Mouse (Mus musculus) adrenal gland, postnatal 0 days (tissue): ENCODE measurements around the gene Glb1. TPM values are rescaled to one million over a fixed set of nuclear protein-coding genes. Genes with fewer than 3 reads are reported as not detected.

Experiments
- polyA plus RNA-seq: library from polyadenylated mRNA; unstranded; fragments of >200 nt; fragmentation: Nextera tagmentation; extraction: Ambion mirVana; gene quantifications from 2 replicates; pipeline ENCODE4 v1.2.1, GENCODE M21; 2015

The Glb1 gene
- 25.6 and 47.0 TPM in 2 replicates for polyA plus RNA-seq

GRCm38 (mm10) chr9:114400949-114401684, at the start of gene Glb1, which contains the start of gene Tmppe:
Gene Glb1, plus strand, starts transcription at chr9:114401076.
Gene Tmppe, plus strand, starts transcription at chr9:114401105.

DNA sequence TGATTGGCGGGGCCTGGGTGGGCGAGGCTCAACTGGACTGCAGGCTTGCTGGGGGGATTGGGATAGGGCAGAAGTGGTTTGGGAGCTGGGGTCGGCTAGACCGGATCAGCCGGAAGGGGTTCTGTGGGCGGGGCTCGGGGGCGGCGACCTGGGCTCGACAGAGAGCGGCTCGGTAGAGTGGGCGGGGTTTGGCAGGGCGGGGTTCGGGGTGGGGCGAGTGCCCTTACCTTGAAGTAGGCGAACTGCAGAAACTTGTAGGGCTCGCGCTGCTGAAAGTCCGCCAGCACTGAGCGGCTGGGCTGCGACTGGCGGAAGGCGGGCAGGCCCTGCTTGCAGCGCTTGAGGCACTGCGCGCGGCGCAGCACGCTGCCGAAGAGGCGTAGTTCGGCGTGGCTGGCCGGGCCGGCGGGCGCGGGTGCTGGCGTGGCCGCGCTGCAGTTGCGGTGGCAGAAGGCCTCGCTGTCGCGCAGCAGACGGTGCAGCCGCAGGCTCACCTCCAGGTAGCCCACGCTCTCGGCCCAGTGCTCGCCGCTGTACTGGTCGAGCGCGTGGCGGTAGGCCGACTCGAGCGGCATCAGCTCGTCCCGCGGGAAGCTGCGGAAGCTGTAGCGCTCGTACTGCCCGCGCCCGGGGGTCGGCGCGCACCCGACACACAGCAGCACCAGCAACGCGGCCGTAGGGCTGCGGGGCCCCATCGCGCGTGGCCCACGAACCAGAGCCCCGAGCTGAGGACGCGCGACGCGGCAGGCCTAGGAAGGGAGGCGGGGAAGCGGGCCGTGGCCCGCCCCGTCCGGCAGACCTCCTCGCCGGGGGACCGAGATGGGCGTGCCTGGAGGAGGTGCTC, 10.7 kb upstream of the Glb1 start, which contains the start of gene Crtap:
Gene Crtap, minus strand, starts transcription at position 771 of the 844 bp plus-strand sequence.

GRCm38 (mm10) chr9:114504816-114505215, 103.9 kb downstream of the Glb1 start, which contains the start of gene Ccr4:
Gene Ccr4, minus strand, starts transcription at chr9:114504916.

DNA sequence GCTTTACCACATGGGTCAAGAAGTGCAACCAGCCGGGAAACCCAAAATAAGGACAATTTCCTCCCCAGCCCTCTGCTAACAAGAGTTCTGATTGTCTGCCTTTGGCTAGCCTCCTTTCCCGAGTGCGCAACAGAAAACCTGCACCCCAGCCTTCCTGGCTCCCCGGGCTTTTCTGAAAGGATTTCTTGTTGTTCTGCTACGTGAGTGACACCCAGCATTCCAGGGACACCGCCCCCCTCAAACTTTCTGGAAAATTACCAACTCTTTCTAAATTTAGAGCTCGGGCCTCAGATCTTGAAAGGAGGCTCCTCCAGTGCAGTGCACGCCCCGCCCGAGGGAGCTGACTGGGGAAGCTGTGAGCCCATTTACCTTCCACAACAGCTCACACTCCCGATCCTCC, 114.5 kb downstream of the Glb1 start, which contains the start of gene C130032M10Rik:
Gene C130032M10Rik, plus strand, starts transcription at position 334 of the 400 bp plus-strand sequence.

Other genes with a start within 250 kb of the Glb1 start
- gene Bcl2a1c, start 70.9 kb upstream of the Glb1 start, polyA plus RNA-seq = 0.47 and 0.76 TPM in 2 replicates
- gene Crtap, start 10.4 kb upstream of the Glb1 start, polyA plus RNA-seq = 131 and 180 TPM in 2 replicates
- 3.7 and 4.7 TPM in 2 replicates for gene Tmppe, start within 50 bp of the Glb1 start, polyA plus RNA-seq
- not detected in 2 replicates for gene Ccr4, start 103.8 kb downstream of the Glb1 start, polyA plus RNA-seq
- gene C130032M10Rik, start 114.6 kb downstream of the Glb1 start, polyA plus RNA-seq = 0.30 and 0.54 TPM in 2 replicates
- gene Trim71, start 163.3 kb downstream of the Glb1 start, polyA plus RNA-seq = 0.05 and 0.06 TPM in 2 replicates
- 32.4 and 44.9 TPM in 2 replicates for gene Cnot10, start 239.1 kb downstream of the Glb1 start, polyA plus RNA-seq